Mouse (Mus musculus): ENCODE measurements around the gene Phactr1. TPM values are rescaled to one million over a fixed set of nuclear protein-coding genes. Genes with fewer than 3 reads are reported as not detected.

Gene Phactr1
- total RNA-seq, 1 experiment: 1.2 TPM

DNA sequence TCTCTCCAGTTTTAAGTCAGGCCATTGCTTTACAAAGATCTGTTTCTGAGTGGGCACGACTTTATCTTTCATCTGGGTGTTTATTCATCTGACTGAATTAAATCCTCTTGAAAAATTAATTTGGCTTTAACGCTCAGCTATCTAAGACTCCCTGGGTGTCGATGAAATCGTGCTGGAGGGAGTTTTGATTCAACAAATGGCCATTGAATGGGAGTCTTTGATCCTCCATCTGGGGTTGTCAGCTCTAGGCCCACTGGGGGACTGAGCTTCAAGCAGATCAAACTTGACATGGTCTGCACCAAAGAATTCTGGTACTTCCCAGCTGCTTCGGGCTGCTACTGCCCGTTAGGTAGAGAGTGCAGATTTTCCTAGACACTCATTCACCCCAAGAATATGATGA, 374.7 kb downstream of the Phactr1 start:
- in situ Hi-C loops (cut with MboI; ENCODE audit: low sequenced_read_pairs in 2 of 2, unreplicated experiment in 2 of 2): no loop called here
- TF ChIP-seq CHD2 (IDR thresholded peaks at IDR 0.05; ENCODE audit: low read depth, low read length) (no peak), ZC3H11A (IDR thresholded peaks at IDR 0.05; ENCODE audit: borderline replicate concordance, low read depth, low read length) (no peak), MAFK (IDR thresholded peaks at IDR 0.05; ENCODE audit: insufficient read depth, low read depth, low read length) (no peak), ZNF384 (IDR thresholded peaks at IDR 0.05; ENCODE audit: low read depth, low read length) (no peak), HCFC1 (IDR thresholded peaks at IDR 0.05; ENCODE audit: borderline replicate concordance, insufficient read depth, low read length) (no peak)

DNA sequence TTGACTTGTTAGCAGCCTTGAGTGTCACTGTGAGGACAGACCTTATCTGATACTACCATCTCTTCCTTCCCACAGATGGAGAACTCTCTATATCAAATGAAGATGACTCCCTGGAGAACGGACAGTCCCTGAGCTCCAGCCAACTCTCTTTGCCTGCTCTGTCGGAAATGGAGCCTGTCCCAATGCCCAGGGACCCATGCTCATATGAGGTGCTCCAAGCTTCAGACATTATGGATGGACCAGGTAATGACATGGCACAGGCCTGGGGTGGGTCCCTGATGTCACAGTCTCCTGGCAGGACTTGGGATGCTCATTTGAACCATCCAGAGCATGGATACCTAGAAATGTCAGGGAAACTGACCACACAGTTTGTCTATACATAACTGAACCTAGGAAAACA, 376.7 kb downstream of the Phactr1 start:
- no peaks in the 10 kb centered on the region for H3K4me1 ChIP-seq (ENCODE audit: control insufficient read depth in 2 of 2, insufficient read depth in 2 of 2, low read length in 2 of 2, poor library complexity in 1 of 2)
- in situ Hi-C loops (cut with MboI; ENCODE audit: low sequenced_read_pairs in 2 of 2, unreplicated experiment in 2 of 2): no loop called here
- TF ChIP-seq MAFK (IDR thresholded peaks at IDR 0.05; ENCODE audit: insufficient read depth, low read depth, low read length): no peak
- TF ChIP-seq ZC3H11A (IDR thresholded peaks at IDR 0.05; ENCODE audit: borderline replicate concordance, low read depth, low read length): no peak
- TF ChIP-seq HCFC1 (IDR thresholded peaks at IDR 0.05; ENCODE audit: borderline replicate concordance, insufficient read depth, low read length): no peak
- no peak for TF ChIP-seq ZNF384 (IDR thresholded peaks at IDR 0.05; ENCODE audit: low read depth, low read length)

More for the DNA sequence above, 374.7 kb downstream of the Phactr1 start:
- H3K4me3 ChIP-seq (ENCODE audit: insufficient read depth in 1 of 2, low read depth in 1 of 2, low read length in 2 of 2, poor library complexity in 1 of 2, severe bottlenecking in 1 of 2): no peak overlapping the region
- DNase-seq (ENCODE audit: low read depth, low spot score): no peak
- no peaks in the 10 kb centered on the region for H3K9me3 ChIP-seq (ENCODE audit: control insufficient read depth, insufficient read depth, low read depth, low read length)
- no peak overlapping the region for H3K27ac ChIP-seq (ENCODE audit: insufficient read depth, low read depth, low read length, poor library complexity, severe bottlenecking)
- H3K9ac ChIP-seq (ENCODE audit: insufficient read depth, low read depth, low read length, poor library complexity, severe bottlenecking): no peak overlapping the region
- no peaks in the 10 kb centered on the region for H3K4me1 ChIP-seq (ENCODE audit: control insufficient read depth in 2 of 2, insufficient read depth in 2 of 2, low read length in 2 of 2, poor library complexity in 1 of 2)
- H3K36me3 ChIP-seq (ENCODE audit: control insufficient read depth, insufficient read depth, low read length, poor library complexity, severe bottlenecking): no peaks in the 10 kb centered on the region

DNA sequence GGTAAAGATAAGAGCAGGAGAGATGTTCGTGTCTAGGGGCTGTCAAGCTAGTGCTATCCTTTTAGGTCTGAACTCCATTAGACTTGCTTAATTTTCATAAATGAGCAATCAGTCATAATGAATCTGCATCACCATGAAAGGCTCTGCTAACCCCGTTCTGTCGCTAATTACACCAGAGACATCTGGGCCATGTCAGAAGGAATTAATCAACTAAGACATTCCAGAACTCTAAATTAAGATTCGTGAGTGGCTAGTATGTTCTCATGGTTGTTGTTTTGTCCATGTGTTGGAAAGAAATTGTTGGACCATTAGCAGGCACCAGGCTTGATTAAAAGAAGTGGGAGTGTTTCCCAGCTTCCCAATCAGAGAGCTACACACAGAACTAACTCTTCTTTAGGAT, 382.9 kb downstream of the Phactr1 start:
- Histone ChIP-seq H3K9ac (ENCODE audit: insufficient read depth, low read depth, low read length, poor library complexity, severe bottlenecking) (no peak overlapping the region), H3K4me3 (ENCODE audit: insufficient read depth in 1 of 2, low read depth in 1 of 2, low read length in 2 of 2, poor library complexity in 1 of 2, severe bottlenecking in 1 of 2) (no peak overlapping the region), H3K36me3 (ENCODE audit: control insufficient read depth, insufficient read depth, low read length, poor library complexity, severe bottlenecking) (no peaks in the 10 kb centered on the region), H3K4me1 (ENCODE audit: control insufficient read depth in 2 of 2, insufficient read depth in 2 of 2, low read length in 2 of 2, poor library complexity in 1 of 2) (no peaks in the 10 kb centered on the region), H3K27ac (ENCODE audit: insufficient read depth, low read depth, low read length, poor library complexity, severe bottlenecking) (no peak overlapping the region), H3K9me3 (ENCODE audit: control insufficient read depth, insufficient read depth, low read depth, low read length) (no peaks in the 10 kb centered on the region)
- in situ Hi-C loops (cut with MboI; ENCODE audit: low sequenced_read_pairs in 2 of 2, unreplicated experiment in 2 of 2): no loop called here
- no peak for TF ChIP-seq ZC3H11A (IDR thresholded peaks at IDR 0.05; ENCODE audit: borderline replicate concordance, low read depth, low read length)
- no peak for TF ChIP-seq CHD2 (IDR thresholded peaks at IDR 0.05; ENCODE audit: low read depth, low read length)
- TF ChIP-seq HCFC1 (IDR thresholded peaks at IDR 0.05; ENCODE audit: borderline replicate concordance, insufficient read depth, low read length): no peak
- TF ChIP-seq ZNF384 (IDR thresholded peaks at IDR 0.05; ENCODE audit: low read depth, low read length): no peak
- no peak for TF ChIP-seq MAFK (IDR thresholded peaks at IDR 0.05; ENCODE audit: insufficient read depth, low read depth, low read length)
- no peak for DNase-seq (ENCODE audit: low read depth, low spot score)

More for the DNA sequence above, 376.7 kb downstream of the Phactr1 start:
- H3K36me3 ChIP-seq (ENCODE audit: control insufficient read depth, insufficient read depth, low read length, poor library complexity, severe bottlenecking): no peaks in the 10 kb centered on the region
- DNase-seq (ENCODE audit: low read depth, low spot score): no peak
- H3K9ac ChIP-seq (ENCODE audit: insufficient read depth, low read depth, low read length, poor library complexity, severe bottlenecking): no peak overlapping the region
- H3K4me3 ChIP-seq (ENCODE audit: insufficient read depth in 1 of 2, low read depth in 1 of 2, low read length in 2 of 2, poor library complexity in 1 of 2, severe bottlenecking in 1 of 2): no peak overlapping the region
- no peaks in the 10 kb centered on the region for H3K9me3 ChIP-seq (ENCODE audit: control insufficient read depth, insufficient read depth, low read depth, low read length)
- H3K27ac ChIP-seq (ENCODE audit: insufficient read depth, low read depth, low read length, poor library complexity, severe bottlenecking): no peak overlapping the region

DNA sequence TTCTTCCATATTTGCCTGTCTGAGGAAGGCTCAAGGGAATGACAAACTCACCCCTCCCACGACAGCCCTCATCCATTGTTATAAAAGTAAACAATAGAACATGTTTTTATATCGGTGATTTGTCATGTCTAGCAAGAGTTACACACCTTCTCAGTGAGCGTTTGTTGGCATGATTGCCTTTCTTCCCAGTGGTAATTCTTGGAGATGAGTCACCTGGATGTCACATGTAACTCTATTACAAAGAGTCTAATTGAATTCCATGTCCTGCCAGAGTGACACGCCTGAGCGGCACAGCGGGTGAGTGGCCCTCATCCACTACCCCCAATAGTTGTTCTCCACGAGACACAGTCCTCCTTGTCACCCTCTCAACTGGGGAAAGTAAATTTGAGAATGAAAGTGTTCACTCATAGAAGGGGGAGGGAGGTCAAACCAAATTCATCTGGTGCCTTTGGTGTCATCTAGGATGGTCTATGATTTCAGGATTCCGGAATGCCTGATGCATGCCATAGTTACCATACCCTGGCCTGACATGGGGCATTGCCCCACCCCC, 388.4 kb downstream of the Phactr1 start:
- no peak for TF ChIP-seq ZC3H11A (IDR thresholded peaks at IDR 0.05; ENCODE audit: borderline replicate concordance, low read depth, low read length)
- TF ChIP-seq ZNF384 (IDR thresholded peaks at IDR 0.05; ENCODE audit: low read depth, low read length): no peak
- no peak for TF ChIP-seq CHD2 (IDR thresholded peaks at IDR 0.05; ENCODE audit: low read depth, low read length)
- no peak for TF ChIP-seq MAFK (IDR thresholded peaks at IDR 0.05; ENCODE audit: insufficient read depth, low read depth, low read length)
- no peak for TF ChIP-seq HCFC1 (IDR thresholded peaks at IDR 0.05; ENCODE audit: borderline replicate concordance, insufficient read depth, low read length)
- no peak for DNase-seq (ENCODE audit: low read depth, low spot score)
- in situ Hi-C loops (cut with MboI; ENCODE audit: low sequenced_read_pairs in 2 of 2, unreplicated experiment in 2 of 2): no loop called here
- no peaks in the 10 kb centered on the region for H3K4me1 ChIP-seq (ENCODE audit: control insufficient read depth in 2 of 2, insufficient read depth in 2 of 2, low read length in 2 of 2, poor library complexity in 1 of 2)
- H3K9ac ChIP-seq (ENCODE audit: insufficient read depth, low read depth, low read length, poor library complexity, severe bottlenecking): no peak overlapping the region
- no peak overlapping the region for H3K4me3 ChIP-seq (ENCODE audit: insufficient read depth in 1 of 2, low read depth in 1 of 2, low read length in 2 of 2, poor library complexity in 1 of 2, severe bottlenecking in 1 of 2)
- no peaks in the 10 kb centered on the region for H3K9me3 ChIP-seq (ENCODE audit: control insufficient read depth, insufficient read depth, low read depth, low read length)
- no peaks in the 10 kb centered on the region for H3K36me3 ChIP-seq (ENCODE audit: control insufficient read depth, insufficient read depth, low read length, poor library complexity, severe bottlenecking)
- no peak overlapping the region for H3K27ac ChIP-seq (ENCODE audit: insufficient read depth, low read depth, low read length, poor library complexity, severe bottlenecking)

DNA sequence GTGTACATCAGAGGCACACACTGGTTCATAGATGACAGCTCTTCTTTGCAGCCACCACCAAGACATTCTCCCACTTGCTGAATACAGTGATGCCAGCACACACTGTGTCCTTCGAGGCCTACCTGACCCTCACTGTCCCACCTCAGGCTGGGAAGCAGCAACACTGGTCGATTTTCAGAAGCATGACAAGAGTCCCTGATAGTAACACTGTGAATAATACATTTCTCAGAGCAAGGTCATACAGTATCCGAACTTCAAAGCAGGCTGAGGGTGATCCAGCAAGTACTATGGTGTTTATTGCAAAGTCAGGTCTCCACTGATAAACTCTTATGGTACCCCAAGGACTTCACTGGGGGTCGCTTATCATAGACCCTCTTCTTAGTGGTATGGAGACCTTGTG, 390.1 kb downstream of the Phactr1 start:
- no peaks in the 10 kb centered on the region for H3K36me3 ChIP-seq (ENCODE audit: control insufficient read depth, insufficient read depth, low read length, poor library complexity, severe bottlenecking)
- no peaks in the 10 kb centered on the region for H3K9me3 ChIP-seq (ENCODE audit: control insufficient read depth, insufficient read depth, low read depth, low read length)
- in situ Hi-C loops (cut with MboI; ENCODE audit: low sequenced_read_pairs in 2 of 2, unreplicated experiment in 2 of 2): no loop called here

More for the DNA sequence above, 390.1 kb downstream of the Phactr1 start:
- no peak for TF ChIP-seq CHD2 (IDR thresholded peaks at IDR 0.05; ENCODE audit: low read depth, low read length)
- TF ChIP-seq HCFC1 (IDR thresholded peaks at IDR 0.05; ENCODE audit: borderline replicate concordance, insufficient read depth, low read length): no peak
- no peak for TF ChIP-seq ZNF384 (IDR thresholded peaks at IDR 0.05; ENCODE audit: low read depth, low read length)
- TF ChIP-seq ZC3H11A (IDR thresholded peaks at IDR 0.05; ENCODE audit: borderline replicate concordance, low read depth, low read length): no peak
- TF ChIP-seq MAFK (IDR thresholded peaks at IDR 0.05; ENCODE audit: insufficient read depth, low read depth, low read length): no peak
- Histone ChIP-seq H3K4me3 (ENCODE audit: insufficient read depth in 1 of 2, low read depth in 1 of 2, low read length in 2 of 2, poor library complexity in 1 of 2, severe bottlenecking in 1 of 2) (no peak overlapping the region), H3K9ac (ENCODE audit: insufficient read depth, low read depth, low read length, poor library complexity, severe bottlenecking) (no peak overlapping the region), H3K4me1 (ENCODE audit: control insufficient read depth in 2 of 2, insufficient read depth in 2 of 2, low read length in 2 of 2, poor library complexity in 1 of 2) (no peaks in the 10 kb centered on the region), H3K27ac (ENCODE audit: insufficient read depth, low read depth, low read length, poor library complexity, severe bottlenecking) (no peak overlapping the region)
- no peak for DNase-seq (ENCODE audit: low read depth, low spot score)
